Mouse (Mus musculus) spleen, adult 18-20 months (tissue): ENCODE measurements at regions not wholly inside any gene's neighbourhood (a gene's known extent, or its start where the extent isn't known, plus 50 kb on each side); places are given as distances from the start of the nearest gene placed in this dataset.

Experiments
- DNase-seq, 2 experiments: peaks; one replicate each; pipeline ENCODE4 v3.0.0; 2022; ENCODE audit warnings: mixed read lengths in 2 of 2

DNA sequence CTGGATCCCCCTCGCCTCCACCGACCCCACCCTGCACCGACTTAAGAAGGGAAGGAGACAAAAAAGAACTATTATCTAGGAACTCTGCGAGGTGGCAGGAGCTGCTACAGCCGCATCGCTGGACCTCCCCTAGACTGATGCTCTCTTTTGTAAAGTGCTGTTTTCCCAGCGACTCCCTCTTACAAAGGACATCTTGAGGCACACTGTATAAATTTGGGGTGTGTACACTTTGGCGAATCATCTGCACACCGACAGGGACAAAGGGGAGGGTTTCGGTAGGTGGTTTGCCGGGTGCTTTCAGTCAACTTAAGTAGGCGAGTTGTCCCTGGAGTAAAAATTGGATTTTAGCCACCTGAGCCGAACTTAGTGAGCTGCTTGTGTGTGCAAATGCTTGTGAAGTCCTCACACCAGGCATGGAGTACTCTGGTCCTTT lies 112.4 kb upstream of the Ubash3b start:
- DNase-seq = no peak

DNA sequence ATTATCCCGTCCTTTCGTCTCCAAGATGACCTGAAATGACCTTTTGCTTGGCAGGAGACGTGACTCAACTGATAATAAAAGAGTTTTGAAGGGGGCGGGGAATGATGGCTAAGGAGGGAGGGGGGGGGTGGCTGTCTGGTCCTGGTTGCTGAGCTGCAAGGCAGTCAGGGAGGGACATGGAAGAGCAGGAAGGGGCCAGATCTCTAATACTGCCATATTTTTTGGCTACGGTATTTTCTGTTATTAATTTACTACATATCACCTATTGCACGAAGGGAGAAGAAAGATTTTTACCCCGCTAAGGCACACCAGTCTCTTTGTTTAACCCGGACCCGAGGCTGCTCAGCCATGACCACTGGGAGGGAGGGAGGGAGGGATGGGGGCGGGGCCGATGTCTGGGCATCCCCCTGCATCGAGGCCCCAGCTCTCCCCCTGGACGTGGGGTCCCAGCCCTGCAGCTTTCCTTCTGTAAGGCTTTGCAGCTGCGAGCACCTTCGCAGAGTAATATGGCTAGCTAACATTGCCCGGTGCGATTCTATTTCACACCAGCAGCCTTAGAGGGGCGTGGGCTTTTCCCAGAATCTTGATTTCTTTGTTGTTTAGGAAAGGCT lies 111.8 kb upstream of the Ubash3b start:
- no peak for DNase-seq

DNA sequence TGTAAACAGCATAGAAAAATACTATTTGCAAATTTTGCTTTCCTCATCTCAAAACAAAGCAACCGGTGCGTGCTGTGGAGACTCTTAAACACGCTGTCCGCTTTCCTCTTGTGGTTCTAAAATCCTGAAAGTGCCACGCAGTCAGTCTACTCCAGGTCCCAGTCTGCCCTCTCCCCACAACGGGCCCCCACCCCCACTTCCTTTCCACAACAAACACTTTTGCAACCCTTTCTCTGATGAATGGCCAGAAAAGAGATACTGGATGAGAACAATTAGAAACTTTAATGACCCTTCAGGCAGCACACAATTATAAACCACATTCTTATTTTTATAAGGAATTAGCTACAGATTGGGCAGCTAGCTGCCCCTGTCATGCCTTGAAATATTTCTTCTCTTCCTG lies 111.1 kb upstream of the Ubash3b start:
- DNase-seq = no peak

DNA sequence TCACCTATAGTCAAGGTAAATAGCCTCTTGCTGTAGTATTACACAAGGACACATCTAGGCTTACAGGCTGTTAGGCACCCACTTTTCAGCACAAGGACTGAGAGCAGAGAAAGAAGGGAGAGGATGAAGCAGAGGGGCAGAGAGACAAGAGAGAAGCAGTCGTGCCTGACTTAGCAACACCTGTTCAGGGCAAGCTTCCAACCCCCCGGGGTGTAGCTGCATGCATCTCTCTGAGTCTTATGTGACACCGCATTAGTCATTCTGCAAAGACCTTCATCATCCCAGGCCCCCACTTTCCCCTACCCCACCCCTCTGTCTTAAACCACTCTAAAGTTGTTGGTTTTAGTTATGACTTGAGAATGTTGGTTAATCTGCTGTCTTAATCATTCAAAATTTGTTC lies 106.6 kb upstream of the Ubash3b start:
- DNase-seq = no peak

DNA sequence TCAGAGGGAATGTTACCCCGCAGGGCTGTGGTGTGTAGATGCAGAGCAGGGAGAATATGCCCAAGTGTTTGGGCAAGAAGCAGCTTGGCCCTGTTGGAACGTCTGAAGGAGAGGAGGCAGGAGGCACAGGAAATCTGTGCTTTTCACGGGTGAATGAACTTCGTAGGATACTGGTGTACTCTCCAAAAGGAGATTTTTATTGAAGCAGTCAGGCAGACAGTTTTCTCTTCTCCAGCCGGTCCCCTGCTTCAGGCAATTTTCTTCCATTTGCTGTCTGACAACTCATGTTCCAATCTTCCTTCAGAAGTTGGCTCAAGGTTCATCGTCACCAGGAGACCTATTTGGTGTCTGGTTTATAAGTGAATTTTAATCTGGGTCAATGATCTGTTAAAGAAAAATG lies 103.0 kb upstream of the Ubash3b start:
- DNase-seq = no peak

DNA sequence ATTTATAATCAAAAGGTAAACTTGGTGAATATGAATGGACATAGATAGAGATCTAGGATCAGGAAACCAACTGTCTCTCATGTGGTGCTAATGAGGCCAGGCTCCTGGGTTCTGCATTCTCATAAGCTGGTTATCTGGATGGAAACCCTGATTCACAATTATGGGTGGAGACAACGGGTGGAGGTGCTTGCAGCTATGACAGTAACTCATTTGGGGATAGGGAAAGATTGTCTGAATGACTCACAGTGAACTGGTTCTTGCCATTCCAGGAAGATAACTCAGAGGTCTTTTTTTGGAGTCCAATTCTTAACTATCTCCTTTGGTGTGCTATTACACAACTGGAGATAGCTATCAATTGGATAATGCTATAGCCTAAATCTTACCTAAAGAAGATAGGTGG lies 95.7 kb upstream of the Ubash3b start:
- no peak for DNase-seq

DNA sequence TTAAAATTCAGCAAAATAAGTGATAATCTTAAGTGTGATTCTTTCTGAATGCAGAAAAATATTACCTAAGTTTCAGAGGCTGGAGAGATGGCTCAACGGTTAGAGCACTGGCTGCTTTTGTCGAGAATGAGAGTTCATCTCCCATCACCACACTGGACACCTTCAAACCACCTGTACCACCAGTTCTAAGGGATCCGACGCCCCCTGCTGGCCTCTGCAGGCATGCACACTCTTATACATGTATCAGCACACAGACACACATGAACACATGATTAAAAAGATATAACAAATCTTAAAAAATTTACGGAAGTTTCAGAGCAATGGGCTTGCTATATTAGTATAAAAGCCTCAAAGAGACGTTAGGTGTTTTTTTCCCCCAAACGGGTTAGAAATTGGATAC lies 80.9 kb upstream of the Ubash3b start:
- DNase-seq = no peak

DNA sequence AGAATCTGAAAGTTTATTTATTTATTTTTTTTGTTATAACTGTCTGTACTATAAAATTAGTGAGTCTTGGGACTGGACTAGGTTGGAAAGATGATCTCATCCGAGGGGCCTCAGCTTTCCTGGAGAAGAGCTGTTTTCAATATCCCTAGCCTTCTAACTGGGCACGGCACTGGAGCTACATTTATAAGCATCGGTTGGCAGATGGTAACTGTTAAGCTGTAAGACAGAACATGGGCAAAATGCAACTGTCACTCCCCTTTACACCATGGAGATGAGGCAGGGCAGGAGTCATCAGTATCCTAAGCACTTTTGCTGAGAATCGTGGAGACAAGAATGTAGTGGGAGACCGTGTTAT lies 77.6 kb upstream of the Ubash3b start:
- no peak for DNase-seq

DNA sequence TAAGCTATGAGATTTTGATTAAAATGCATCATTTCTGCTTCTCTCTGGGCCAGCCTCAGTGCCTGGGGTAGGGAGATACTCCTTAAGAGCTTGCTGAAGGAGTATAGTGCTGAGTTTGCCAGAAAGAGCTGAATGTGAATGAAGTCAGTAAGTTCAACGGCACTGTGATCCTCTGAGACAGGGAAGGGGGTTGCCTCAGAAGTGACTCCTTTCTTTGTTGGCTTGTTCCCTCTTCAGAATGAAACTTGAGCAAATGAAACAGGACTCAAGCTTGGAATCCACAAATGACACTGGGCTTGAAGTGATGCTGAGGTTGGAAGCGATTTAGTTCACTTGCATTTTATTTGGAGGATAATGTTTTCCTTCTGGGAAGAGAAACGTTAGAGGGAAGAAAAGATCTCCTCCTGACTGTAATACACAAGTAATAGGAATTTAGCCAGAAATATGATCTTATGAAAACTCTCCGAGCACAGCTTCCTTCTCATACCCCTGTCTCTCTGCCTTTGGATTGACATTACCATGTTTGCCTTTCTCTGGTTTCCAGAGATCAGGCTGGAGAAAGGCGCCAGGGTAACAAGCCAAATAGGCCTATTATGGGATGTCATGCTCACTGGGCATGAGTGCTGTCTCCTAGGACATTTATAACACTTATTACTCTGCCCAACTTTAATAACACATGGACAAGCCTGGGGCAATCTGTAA lies 77.0 kb upstream of the Ubash3b start:
- no peak for DNase-seq

DNA sequence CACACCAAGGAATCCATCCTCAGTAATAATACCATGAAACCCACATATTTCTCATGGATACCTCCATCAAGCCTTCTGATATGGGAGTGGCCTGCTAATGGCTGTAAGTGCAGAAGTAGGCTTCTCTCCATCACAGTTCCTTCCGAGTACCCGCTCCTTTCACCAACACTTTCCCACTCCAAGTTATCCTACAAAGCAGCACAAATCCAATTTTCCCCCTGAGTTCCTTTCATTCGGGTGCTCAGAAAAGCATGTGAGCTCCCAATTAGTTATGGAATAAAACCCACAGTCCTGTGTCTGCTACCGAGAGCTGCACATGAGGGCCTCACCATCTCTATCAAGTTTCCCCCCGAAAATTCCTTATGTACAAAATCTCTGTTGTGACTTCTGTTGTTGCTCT lies 75.8 kb upstream of the Ubash3b start:
- no peak for DNase-seq

DNA sequence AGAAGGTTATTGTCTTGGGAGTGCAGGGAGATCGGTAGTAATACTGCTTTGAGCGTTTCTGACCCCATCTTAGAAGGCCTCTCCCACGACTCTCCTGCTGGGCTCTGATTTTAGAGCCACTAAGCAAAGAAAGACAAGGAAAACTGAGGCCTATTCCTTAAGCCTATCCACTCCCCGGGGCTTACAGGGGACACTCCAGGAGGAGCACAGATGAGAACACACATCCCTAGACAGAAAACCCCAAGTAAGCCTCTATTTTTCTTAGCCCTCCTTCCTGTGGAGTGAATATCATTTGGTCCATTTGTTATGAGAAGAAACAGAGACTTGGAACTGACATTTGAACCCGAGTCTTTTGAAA lies 67.7 kb upstream of the Ubash3b start:
- no peak for DNase-seq

DNA sequence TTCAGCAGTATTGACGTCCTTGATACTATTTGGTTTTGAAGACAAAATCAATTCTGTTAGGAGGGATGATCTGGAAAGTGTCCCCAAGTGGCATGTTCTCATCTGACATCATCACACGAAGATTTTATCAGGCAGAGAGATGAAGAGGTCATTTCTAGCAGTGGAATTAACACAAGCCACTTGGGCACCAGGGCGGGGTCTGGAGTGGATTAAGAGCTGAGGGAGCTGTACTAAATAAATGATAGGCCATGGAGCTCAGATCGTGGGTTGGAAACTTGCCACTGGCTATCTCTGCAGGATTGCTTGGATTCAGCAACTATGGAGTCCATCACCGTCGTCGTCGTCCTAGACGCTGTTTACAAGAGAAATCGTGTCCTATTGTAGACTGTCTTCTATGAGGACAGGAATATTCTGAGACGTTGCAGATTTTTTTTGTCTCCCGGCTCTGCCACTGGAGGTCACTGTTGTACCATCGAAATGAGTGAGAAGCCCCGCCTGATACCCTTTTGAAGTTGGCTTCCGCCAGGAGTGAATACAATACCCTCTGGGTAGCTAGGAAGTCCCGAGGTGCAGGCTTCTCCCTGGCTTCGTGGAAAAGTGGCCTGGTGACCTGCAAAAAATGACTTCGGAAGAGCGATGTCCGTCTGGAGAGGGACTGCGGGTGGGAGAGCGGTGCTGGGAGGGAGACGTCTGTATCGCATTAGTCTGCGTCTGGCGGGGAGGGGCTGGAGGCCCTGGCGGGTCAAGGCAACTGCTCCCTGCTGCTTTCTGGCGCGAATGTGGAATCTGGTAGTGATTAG lies 67.1 kb upstream of the Ubash3b start:
- DNase-seq = peak; percentile 66 to 83

DNA sequence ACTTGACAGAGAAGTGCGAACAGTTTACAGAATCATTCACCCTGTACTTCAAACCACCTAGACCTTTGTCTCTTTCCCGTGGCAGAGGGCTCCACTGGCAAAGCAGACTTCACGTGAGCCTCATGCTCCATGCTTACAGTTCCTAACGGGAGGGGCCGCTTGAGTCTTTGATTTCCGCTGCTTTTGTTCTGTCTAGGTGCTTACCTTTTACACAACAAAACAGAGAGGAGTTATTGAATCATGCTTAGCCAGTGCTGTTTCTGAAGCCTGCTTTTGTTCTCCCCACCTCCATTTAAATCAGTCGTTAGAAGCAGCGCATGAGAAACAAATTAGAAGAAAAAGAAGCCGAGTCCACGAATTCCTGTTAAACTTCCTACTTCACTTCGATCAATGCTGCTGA lies 61.9 kb upstream of the Ubash3b start:
- DNase-seq = no peak

DNA sequence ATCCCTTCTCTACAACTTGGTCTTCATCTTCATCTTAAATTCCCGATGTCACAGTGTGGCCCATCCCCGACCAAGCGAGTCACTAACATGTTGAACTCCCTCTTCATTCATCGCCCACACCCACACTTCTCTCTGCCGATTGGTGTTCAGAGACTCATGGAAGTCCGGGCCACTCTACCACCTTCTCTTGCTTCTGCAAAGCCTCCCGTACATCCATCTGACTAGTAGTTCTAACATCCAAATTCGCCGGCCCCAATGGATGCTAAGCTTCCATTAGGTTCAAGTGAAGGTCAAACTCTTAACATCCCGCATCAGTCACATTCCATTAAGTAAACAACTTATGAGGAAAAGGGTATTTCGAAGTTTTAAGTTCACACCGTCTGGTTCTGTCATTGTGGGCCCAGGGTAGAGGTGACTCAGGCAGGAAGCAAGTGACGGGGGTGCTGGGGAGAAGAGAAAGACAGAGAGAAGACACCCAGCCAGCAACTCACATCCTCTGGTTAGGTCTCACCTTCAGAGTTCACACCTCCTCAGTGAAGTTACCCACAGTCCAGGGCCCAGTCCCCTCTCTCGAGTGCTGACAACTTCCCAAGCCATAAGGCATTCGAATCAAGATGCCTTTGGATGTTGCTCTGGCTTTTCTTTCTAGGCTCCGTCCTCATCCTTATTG lies 61.0 kb upstream of the Ubash3b start:
- DNase-seq = no peak

DNA sequence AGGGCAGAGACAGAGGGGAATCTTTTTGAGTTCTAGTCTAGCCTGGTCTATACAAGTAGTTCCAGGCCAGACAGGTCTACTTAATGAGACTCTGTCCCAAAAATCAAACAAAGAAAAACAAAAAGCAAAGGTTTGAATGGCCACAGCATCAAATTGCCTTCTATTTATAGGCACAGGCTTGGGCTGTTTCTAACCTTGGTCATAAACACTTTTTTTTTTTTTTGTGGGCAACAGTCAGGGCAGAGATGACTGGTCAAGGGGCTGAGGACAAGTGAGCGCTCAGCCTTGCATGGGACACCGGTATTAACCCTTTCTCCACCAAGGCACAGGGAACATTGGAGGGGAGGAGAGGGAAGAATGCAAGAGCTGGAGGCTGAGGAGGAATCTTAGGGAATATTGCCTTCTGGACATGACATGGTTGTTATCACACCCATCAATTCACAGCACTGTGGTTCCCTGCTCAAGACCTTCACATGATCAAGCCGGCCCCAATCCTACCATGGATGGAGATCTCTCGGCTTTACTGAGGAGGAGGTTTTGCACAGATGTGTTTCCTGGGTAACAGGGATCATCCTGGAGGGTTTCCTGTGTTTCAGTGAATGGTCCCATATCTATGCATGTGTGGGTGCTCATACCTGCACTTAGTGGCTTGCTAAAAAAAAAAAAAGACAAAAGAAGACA lies 59.8 kb upstream of the Ubash3b start:
- DNase-seq = no peak

DNA sequence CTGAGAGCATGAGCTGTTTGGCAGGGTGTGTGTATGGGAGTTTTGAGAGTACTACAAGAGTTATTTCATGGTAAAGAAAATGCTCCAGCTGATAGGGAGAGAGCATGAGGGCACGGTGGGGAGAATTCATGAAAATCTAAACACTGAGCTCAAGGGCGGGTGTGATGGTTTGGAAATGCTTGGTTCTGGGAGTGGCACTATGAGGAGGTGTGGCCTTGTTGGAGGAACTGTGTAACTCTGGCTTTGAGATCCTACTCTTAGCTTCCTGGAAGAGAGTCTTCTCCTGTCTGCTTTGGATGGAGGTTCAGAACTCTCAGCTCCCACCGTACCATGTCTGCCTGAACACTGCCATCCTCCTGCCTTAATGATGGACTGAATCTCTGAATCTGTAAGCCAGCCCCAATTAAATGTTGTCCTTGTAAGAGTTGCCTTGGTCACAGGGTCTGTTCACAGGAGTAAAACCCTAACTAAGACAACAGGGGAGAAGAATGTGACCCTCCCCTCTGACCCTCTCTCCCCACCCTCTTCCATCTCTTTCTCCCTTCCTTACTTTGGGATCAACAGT lies 58.7 kb upstream of the Ubash3b start:
- DNase-seq = no peak

DNA sequence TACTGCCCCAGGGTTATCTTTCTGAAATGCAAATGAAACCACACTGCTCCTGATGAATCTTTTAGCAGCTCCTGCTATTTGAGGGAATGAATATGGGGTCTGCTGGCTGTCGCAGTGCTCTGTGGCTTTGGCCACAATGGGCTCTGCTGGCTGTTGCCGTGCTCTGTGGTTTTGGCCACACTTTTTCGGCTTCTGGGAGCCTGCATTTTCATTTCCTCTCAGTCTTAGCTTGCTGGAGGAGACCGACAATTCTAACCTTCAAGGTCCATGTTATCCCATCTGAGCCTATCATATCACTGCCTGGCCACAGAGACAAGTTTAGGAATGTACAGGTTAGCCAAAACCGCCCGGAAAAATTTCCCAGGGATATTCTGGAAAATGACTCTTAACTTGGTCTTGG lies 57.2 kb upstream of the Ubash3b start:
- DNase-seq = no peak

DNA sequence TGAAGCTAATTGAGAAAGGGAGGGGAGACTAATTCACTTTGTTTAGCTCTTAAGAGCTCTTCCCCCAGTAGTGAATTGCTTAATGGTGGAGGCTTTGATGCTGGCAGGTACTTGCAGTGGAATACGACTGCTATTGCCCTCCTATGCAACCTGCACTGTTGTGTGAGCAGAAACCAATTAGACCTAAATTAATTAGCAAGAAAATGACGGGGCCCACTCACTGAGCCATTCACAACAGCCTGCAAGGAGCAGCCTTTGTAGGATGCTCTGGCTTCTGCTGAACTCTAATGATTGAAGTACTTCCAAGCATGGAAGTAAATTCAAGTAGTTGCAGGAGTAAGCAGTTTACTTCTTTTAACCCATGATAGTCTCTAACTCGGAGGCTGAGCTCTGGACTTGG lies 54.8 kb upstream of the Ubash3b start:
- DNase-seq = no peak

DNA sequence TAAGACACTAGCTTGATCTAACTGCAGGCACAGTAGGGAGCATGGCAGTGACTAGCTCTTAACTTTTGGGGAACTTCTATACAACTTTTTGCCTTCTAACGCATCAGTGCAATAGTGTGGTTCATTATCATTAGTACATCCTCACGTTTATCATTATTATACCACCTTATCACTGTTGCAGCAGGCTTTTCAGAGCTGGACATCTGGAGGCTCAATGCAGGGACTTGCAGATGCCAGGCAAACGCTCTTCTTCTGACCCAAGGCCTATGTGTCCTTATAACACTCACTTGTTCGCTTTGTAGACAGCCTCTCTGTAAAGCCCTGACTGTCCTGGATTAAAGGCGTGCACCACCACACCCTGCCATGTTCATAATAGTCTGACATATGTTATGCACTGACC lies 53.5 kb upstream of the Ubash3b start:
- no peak for DNase-seq

DNA sequence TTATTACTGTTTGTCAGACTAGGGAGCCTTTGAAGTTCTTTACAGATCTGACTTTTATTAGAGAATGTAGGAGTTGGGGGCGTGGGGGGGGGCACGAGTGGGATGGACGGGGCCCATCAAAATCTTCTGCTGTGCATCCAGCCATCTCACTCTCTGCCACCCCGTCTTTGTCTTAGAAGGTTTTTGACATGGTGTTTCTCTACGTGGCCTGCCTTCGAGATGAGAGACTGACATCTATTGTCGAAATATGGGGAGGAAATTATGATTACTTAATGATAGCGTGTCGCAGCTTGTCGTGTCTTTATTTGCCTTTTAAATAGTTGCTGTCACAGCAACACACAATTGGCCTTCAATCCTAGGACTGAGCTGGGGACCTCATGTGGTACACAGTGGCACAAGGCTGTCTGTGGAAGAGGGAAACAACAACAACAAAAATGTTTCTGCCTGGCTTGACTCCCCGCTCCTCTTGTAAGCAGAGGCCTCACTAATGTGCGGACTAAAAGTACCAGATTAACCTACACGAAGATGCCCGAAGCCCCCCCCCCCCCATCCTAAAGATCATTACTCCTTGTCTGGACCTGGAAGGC lies 51.5 kb upstream of the Ubash3b start:
- no peak for DNase-seq

DNA sequence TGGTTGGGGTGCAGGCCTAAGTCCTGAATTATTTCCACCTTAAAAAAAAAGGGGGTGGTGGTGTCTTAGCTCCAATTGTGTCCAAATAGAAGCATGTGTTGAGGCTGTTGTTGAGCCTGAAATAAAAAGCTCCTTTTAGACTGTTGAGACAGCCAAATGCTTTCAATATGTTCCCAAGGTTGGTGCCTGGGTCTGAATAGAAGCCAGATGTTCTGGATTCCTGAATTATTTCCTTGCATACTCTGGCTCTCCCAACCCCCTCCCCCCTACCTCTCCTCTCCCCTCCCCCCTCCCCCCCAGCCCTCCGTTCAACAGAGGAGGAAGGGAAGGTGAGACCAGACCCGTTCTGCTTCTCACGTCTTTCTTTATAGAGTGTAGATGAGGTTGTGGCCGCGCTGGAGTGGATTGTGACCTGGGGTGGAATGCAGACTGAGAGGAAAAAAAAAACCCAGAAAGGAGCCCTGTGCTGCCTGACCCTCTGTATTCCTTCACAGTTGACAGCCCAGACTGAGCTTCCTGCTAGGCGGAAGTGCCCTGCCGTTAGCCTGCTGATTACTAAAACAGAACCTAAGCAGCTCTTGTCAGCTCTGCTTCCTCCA lies 50.9 kb upstream of the Ubash3b start:
- DNase-seq = peak; percentile 33 to 48

DNA sequence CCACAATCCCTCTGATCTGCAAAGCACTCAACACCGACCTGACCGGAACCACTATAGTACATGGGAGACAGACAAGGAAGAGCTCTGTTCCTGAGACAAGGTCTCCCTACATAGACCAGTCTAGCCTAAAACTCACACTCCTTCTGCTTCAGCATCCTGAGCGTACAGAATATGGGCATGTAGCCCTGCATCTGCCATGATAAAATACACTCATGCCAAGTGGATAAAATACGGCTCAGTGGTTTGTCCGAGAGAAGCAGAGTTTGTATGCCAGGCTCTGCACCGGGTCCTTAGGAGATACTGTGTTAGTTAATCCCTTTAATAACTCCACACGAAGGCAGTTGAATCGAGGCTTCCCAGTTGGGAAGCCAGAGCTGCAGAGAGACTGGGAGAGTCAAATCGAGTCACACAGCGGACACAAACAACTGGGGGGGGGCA lies 50.4 kb upstream of the Ubash3b start:
- no peak for DNase-seq
